Comparison of ENCODE assay signal across 24 mouse cellular contexts in genomic region chr10:55300141-55300540, GRCm38 (mm10).
"Had no signal": no experiment of that assay in that cellular context is flagged by ENCODE, and none has a peak within 500 bp of the region (broad histone marks: within the 10 kb centered on the region; RNA-seq: fewer than 3 reads in every experiment).

No protein-coding gene starts in this region.

- H3K36me3 ChIP-seq: intestine, embryonic 15.5 days; limb, embryonic 10.5 days; limb, embryonic 13.5 days; liver, embryonic 12.5 days; liver, embryonic 15.5 days; lung, embryonic 15.5 days; midbrain, embryonic 10.5 days; midbrain, embryonic 13.5 days; neural tube, embryonic 13.5 days had no signal

- ATAC-seq: intestine, embryonic 15.5 days; liver, embryonic 12.5 days; midbrain, embryonic 13.5 days; midbrain, embryonic 16.5 days had no signal

- DNase-seq: kidney, adult 11 months; kidney, adult 9 months; kidney, postnatal 14 days; kidney, postnatal 4 days; liver; lung, adult 18-20 months; lung, postnatal 10 days; lung, postnatal 36 days; retina, postnatal 1 day; right cerebral cortex, postnatal 4 days; thymus, postnatal 25 days had no signal

- H3K9me3 ChIP-seq: intestine, embryonic 15.5 days; limb, embryonic 10.5 days; limb, embryonic 13.5 days; liver, embryonic 12.5 days; liver, embryonic 15.5 days; lung, embryonic 15.5 days; megakaryocyte, embryonic 14.5 days; midbrain, embryonic 10.5 days; midbrain, embryonic 13.5 days; neural tube, embryonic 13.5 days had no signal

- H3K4me1 ChIP-seq: intestine, embryonic 15.5 days; limb, embryonic 10.5 days; limb, embryonic 13.5 days; liver, embryonic 12.5 days; liver, embryonic 15.5 days; lung, embryonic 15.5 days; megakaryocyte, embryonic 14.5 days; midbrain, embryonic 10.5 days; midbrain, embryonic 13.5 days; neural tube, embryonic 13.5 days had no signal

- H3K9ac ChIP-seq: intestine, embryonic 15.5 days; limb, embryonic 13.5 days; liver, embryonic 12.5 days; liver, embryonic 15.5 days; lung, embryonic 15.5 days; midbrain, embryonic 13.5 days; neural tube, embryonic 13.5 days had no signal

- H3K27ac ChIP-seq: intestine, embryonic 15.5 days; limb, embryonic 10.5 days; limb, embryonic 13.5 days; liver, embryonic 12.5 days; liver, embryonic 15.5 days; lung, embryonic 15.5 days; midbrain, embryonic 10.5 days; midbrain, embryonic 13.5 days; neural tube, embryonic 13.5 days; stomach, postnatal 0 days had no signal

- H3K4me3 ChIP-seq: intestine, embryonic 15.5 days; limb, embryonic 10.5 days; limb, embryonic 13.5 days; liver, embryonic 12.5 days; liver, embryonic 15.5 days; lung, embryonic 15.5 days; megakaryocyte, embryonic 14.5 days; midbrain, embryonic 10.5 days; midbrain, embryonic 13.5 days; myocyte; neural tube, embryonic 13.5 days had no signal

- H3K4me2 ChIP-seq: intestine, embryonic 15.5 days; limb, embryonic 13.5 days; liver, embryonic 12.5 days; liver, embryonic 15.5 days; lung, embryonic 15.5 days; midbrain, embryonic 13.5 days; neural tube, embryonic 13.5 days had no signal

- H3K27me3 ChIP-seq: intestine, embryonic 15.5 days; limb, embryonic 13.5 days; liver, embryonic 12.5 days; liver, embryonic 15.5 days; lung, embryonic 15.5 days; megakaryocyte, embryonic 14.5 days; midbrain, embryonic 13.5 days; neural tube, embryonic 13.5 days had no signal
